7 mouse cellular contexts compared by ENCODE assay signal in the genomic region with DNA sequence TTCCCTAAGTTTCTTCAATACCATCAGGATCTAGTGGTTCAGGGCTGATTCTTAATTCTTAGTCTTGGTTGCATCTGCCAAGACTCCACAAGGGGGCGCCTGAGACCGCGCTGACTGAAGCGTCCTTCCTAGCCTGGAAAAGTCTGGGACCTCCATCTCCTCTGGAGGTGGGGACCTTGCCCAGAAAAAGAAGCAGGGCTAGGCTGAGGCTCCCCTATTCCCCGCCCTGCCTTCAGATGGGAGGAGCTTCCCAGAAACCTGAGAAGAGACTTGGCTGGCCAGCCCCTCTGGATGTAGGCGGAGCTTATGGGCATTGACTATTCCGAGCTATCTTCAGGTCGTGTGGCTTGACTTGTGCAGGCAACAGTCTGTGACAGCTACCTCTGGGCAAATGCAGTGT. TPM values are rescaled to one million over a fixed set of nuclear protein-coding genes. Genes with fewer than 3 reads are reported as not detected.
DNase-seq lines count a peak whose midpoint lies in the region; ATAC-seq lines count a peak whose summit lies in the region.

No protein-coding gene starts in this region.

- H3K27ac ChIP-seq in midbrain, embryonic 12.5 days (replicated peaks): no peak overlapping the region

- peaks cover 34% of the 10 kb centered on the region for H3K4me1 ChIP-seq in midbrain, embryonic 12.5 days

- intact Hi-C loops in gastrocnemius, postnatal 14 days (cut with DNase I; ENCODE audit: low total_unique reads): no loop called here
- intact Hi-C loops in left cerebral cortex, postnatal 4 days (cut with DNase I): loop anchor here (5.0 kb wide), 2 partner anchors 156 to 301 kb away; no protein-coding TSS in a partner anchor

- peaks cover 28% of the 10 kb centered on the region for H3K27me3 ChIP-seq in midbrain, embryonic 12.5 days

- H3K36me3 ChIP-seq in midbrain, embryonic 12.5 days: no peaks in the 10 kb centered on the region

- H3K9me3 ChIP-seq in midbrain, embryonic 12.5 days: no peaks in the 10 kb centered on the region

- peak; percentile 79 to 93 for DNase-seq in adrenal gland, adult (ENCODE audit: inconsistent age in 2 of 2, low spot score in 1 of 2)
- DNase-seq in gastrocnemius, postnatal 14 days: peak; percentile 81
- DNase-seq in induced T-regulatory cell, adult 2 months (ENCODE audit: low read depth): peak; percentile 93
- peak; percentile 87 for DNase-seq in left cerebral cortex, postnatal 4 days
- peak; percentile 77 to 83 for DNase-seq in spleen, postnatal 10 days (ENCODE audit: low spot score in 2 of 2)

- H3K9ac ChIP-seq in midbrain, embryonic 12.5 days (replicated peaks): no peak overlapping the region

- no peak overlapping the region; the same call in 1 of the 2 replicates for H3K4me2 ChIP-seq in midbrain, embryonic 12.5 days (replicated peaks)

- no peak overlapping the region for H3K4me3 ChIP-seq in midbrain, embryonic 12.5 days

- peak; percentile 35 for ATAC-seq in common myeloid progenitor, adult 5-6 weeks (replicated peaks; ENCODE audit: low read depth, poor library complexity, severe bottlenecking)
- ATAC-seq in midbrain, embryonic 12.5 days (ENCODE audit: low FRiP score, low read depth): peak; percentile 17; the same call in 1 of the 2 replicates

- WGBS in midbrain, embryonic 12.5 days: 0% methylated on average over 8 of the region's 8 CpGs

RNA-seq across cellular contexts. Expression of a gene that starts 2.5 kb away (rescaled TPM):
- total RNA-seq in common myeloid progenitor, adult 5-6 weeks (2017): 9.2 and 11.8 TPM in 2 replicates
- total RNA-seq in gastrocnemius, postnatal 14 days (2021): 1 to 10 TPM; 6.8 to 9.2 TPM
- 10 to 100 TPM; 47.2 to 48.6 TPM for total RNA-seq in left cerebral cortex, postnatal 4 days (2021)
- 22.3 and 26.5 TPM in 2 replicates for polyA plus RNA-seq in midbrain, embryonic 12.5 days (2016; fragmentation: Nextera tagmentation; extraction: Ambion mirVana)

RNA-seq across cellular contexts. Expression of a gene that starts 13.8 kb away (rescaled TPM):
- total RNA-seq in common myeloid progenitor, adult 5-6 weeks (2017): not detected in 2 replicates
- not detected for total RNA-seq in gastrocnemius, postnatal 14 days (2021)
- not detected for total RNA-seq in left cerebral cortex, postnatal 4 days (2021)
- 0.08 and 0.16 TPM in 2 replicates for polyA plus RNA-seq in midbrain, embryonic 12.5 days (2016; fragmentation: Nextera tagmentation; extraction: Ambion mirVana)

RNA-seq across cellular contexts. Expression of a gene that starts 18.7 kb away (rescaled TPM):
- 3,441 and 4,282 TPM in 2 replicates for total RNA-seq in common myeloid progenitor, adult 5-6 weeks (2017)
- 100 to 1,000 TPM; 456 to 506 TPM for total RNA-seq in gastrocnemius, postnatal 14 days (2021)
- 100 to 1,000 TPM; 616 to 687 TPM for total RNA-seq in left cerebral cortex, postnatal 4 days (2021)
- 393 and 434 TPM in 2 replicates for polyA plus RNA-seq in midbrain, embryonic 12.5 days (2016; fragmentation: Nextera tagmentation; extraction: Ambion mirVana)

RNA-seq across cellular contexts. Expression of a gene that starts 50.2 kb away (rescaled TPM):
- total RNA-seq in common myeloid progenitor, adult 5-6 weeks (2017): 0.05 and 0.10 TPM in 2 replicates
- total RNA-seq in gastrocnemius, postnatal 14 days (2021): 10 to 100 TPM; 17.9 to 18.0 TPM
- 1 to 10 TPM; 6.3 to 6.5 TPM for total RNA-seq in left cerebral cortex, postnatal 4 days (2021)
- polyA plus RNA-seq in midbrain, embryonic 12.5 days (2016; fragmentation: Nextera tagmentation; extraction: Ambion mirVana): 1.7 and 3.2 TPM in 2 replicates

RNA-seq across cellular contexts. Expression of a gene that starts 58.7 kb away (rescaled TPM):
- not detected in 2 replicates for total RNA-seq in common myeloid progenitor, adult 5-6 weeks (2017)
- total RNA-seq in gastrocnemius, postnatal 14 days (2021): not detected
- total RNA-seq in left cerebral cortex, postnatal 4 days (2021): not detected
- not detected in 2 replicates for polyA plus RNA-seq in midbrain, embryonic 12.5 days (2016; fragmentation: Nextera tagmentation; extraction: Ambion mirVana)
